Mouse (Mus musculus): ENCODE measurements around the gene Strip1.

The Strip1 gene

DNA sequence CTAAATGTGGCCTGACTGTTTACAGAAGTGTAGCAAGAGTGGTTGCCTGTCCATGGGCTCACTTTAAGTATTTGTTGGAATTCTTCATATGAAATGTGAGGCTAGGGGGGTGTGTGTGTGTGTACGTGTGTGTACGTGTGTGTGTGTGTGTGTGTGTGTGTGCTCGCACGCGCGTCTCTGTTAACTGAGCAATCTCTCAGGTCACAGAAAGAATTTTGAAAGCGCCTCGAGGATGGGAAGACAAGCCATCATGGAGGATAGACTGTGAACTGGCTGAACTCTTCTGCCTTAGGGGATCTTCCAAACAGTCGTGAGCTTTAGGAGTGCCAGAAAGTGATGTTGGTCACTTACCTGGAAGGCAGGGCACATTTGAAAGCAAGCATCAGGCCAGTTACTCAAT is 2.4 kb upstream of the Strip1 start:
- no peak for TF ChIP-seq GATA4 (IDR thresholded peaks at IDR 0.05; ENCODE audit: insufficient replicate concordance, low read length)

- no peak for TF ChIP-seq GATA4 (IDR thresholded peaks at IDR 0.05; ENCODE audit: insufficient replicate concordance, low read length)
Measured at GRCm38 (mm10) chr3:107632786-107633185, 1.3 kb upstream of the Strip1 start.

- TF ChIP-seq GATA4 (IDR thresholded peaks at IDR 0.05; ENCODE audit: insufficient replicate concordance, low read length): no peak
Measured at GRCm38 (mm10) chr3:107630682-107631522, 592 bp downstream of the Strip1 start, which contains the start of gene Gm10961. Gene Gm10961, plus strand, starts transcription at chr3:107631322.

GRCm38 (mm10) chr3:107629411-107629810 is 2.1 kb downstream of the Strip1 start:
- TF ChIP-seq GATA4 (IDR thresholded peaks at IDR 0.05; ENCODE audit: insufficient replicate concordance, low read length): no peak

GRCm38 (mm10) chr3:107628551-107628950 is 2.9 kb downstream of the Strip1 start:
- no peak for TF ChIP-seq GATA4 (IDR thresholded peaks at IDR 0.05; ENCODE audit: insufficient replicate concordance, low read length)

GRCm38 (mm10) chr3:107627641-107628040 is 3.9 kb downstream of the Strip1 start:
- no peak for TF ChIP-seq GATA4 (IDR thresholded peaks at IDR 0.05; ENCODE audit: insufficient replicate concordance, low read length)

DNA sequence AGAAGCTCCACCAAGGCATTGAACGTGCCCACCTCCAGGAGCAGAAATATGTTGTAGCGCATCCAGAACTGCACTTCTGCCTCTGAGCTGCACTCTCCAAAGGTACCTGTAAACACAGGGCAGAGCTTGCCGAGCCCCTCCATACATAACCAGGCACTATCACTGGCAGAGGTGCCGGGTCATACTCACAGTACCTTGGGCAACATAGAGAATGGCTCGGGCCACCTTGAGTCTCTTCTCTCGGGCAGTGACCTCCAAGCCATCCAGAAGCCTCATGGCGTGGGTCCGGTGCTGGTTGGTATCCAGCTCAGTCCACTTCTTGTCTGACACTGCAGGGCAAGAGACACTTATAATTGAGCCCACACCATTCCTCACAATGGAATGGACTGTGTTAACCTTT is 4.7 kb downstream of the Strip1 start:
- TF ChIP-seq GATA4 (IDR thresholded peaks at IDR 0.05; ENCODE audit: insufficient replicate concordance, low read length): no peak

DNA sequence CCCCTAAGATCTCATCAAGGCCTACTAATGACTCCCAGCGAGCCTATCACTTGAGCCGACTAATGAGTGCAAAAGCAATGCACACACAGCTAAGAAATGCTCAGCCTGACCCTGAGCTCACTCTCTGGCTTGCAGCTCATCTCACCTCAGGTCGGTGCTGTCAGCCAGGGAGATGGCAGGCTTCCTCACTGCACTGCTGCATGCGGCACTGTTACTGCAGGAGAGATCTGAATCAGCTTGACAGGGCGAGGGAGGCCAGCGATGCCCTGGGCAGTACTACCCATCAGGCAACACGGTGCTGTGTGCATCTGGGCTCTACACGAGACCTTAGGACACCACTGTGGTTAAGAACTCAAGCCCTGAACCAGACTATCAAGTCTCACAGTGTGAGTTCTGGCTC is 6.0 kb downstream of the Strip1 start:
- TF ChIP-seq GATA4 (IDR thresholded peaks at IDR 0.05; ENCODE audit: insufficient replicate concordance, low read length): no peak

DNA sequence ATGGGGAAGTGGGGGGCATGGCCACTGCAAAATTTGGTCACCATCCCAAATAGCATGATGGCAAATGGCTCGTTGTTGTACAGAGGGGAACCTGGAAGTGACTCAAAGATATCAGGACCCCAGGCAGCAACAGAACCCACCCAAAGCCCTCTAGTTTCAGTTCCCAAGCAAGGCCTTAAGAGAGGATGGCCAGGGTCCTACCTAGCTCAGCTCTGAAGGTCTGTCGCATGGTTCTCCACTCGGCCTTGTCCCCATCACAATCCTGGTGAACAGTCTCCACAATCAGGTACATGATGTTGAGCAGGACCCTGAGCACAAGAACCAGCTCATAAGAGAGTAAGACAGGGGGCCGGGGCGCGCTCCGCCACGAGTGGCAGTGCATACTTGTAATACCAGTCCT is 7.1 kb downstream of the Strip1 start:
- no peak for TF ChIP-seq GATA4 (IDR thresholded peaks at IDR 0.05; ENCODE audit: insufficient replicate concordance, low read length)

- TF ChIP-seq GATA4 (IDR thresholded peaks at IDR 0.05; ENCODE audit: insufficient replicate concordance, low read length): no peak
Measured at GRCm38 (mm10) chr3:107622537-107622936, 9.0 kb downstream of the Strip1 start.

GRCm38 (mm10) chr3:107621286-107622075 is 10.0 kb downstream of the Strip1 start:
- no peak for TF ChIP-seq GATA4 (IDR thresholded peaks at IDR 0.05; ENCODE audit: insufficient replicate concordance, low read length)

GRCm38 (mm10) chr3:107619911-107620310 is 11.6 kb downstream of the Strip1 start:
- no peak for TF ChIP-seq GATA4 (IDR thresholded peaks at IDR 0.05; ENCODE audit: insufficient replicate concordance, low read length)

- TF ChIP-seq GATA4 (IDR thresholded peaks at IDR 0.05; ENCODE audit: insufficient replicate concordance, low read length): no peak
Measured at GRCm38 (mm10) chr3:107617800-107618199, 13.7 kb downstream of the Strip1 start.

- no peak for TF ChIP-seq GATA4 (IDR thresholded peaks at IDR 0.05; ENCODE audit: insufficient replicate concordance, low read length)
Measured at GRCm38 (mm10) chr3:107612902-107613525, 18.5 kb downstream of the Strip1 start.

DNA sequence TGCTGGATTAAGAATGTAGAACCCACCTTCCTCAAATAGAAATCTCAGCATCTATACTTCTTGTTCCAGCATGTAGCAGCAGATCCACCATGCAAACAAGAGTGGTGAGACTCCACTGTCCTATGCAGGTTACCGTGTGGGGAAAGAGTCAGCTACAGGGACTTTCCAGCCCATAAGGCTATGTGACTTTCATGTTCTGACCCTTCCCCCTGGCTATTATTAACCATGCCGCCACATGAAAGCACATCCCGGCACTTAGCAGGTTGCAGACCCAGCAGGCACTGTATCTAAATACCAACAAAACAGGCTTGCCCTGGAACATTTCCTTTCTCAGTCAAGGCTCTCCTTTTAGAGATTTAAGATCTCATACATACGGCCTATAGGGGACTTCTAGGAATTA is 20.1 kb downstream of the Strip1 start:
- TF ChIP-seq GATA4 (IDR thresholded peaks at IDR 0.05; ENCODE audit: insufficient replicate concordance, low read length): no peak

DNA sequence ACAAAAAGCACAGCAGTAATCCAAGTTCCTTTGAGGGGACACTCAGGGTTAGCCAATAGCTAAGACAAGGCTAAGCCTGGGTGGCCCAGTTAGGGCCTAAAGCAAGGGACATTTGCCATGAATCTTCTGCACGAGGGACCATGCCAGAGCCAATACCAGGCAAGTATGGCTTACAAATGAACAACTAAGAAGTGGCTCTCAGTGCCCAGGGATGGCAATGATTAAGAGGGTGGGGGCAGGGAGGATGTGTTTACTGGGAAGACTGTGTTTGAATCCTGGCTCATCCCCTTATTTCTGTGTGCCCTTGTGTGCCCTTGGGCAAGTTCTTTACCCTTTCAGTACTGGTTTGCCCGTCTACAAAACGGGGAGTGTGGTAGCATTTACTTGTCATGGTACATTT is 22.1 kb downstream of the Strip1 start:
- no peak for TF ChIP-seq GATA4 (IDR thresholded peaks at IDR 0.05; ENCODE audit: insufficient replicate concordance, low read length)

Data from liver, adult (tissue).